Mouse (Mus musculus): ENCODE measurements around the gene Ddah1. TPM values are rescaled to one million over a fixed set of nuclear protein-coding genes. Genes with fewer than 3 reads are reported as not detected.

Gene Ddah1
- polyA plus RNA-seq, 1 experiment from 2014 or later = 61.3 TPM

DNA sequence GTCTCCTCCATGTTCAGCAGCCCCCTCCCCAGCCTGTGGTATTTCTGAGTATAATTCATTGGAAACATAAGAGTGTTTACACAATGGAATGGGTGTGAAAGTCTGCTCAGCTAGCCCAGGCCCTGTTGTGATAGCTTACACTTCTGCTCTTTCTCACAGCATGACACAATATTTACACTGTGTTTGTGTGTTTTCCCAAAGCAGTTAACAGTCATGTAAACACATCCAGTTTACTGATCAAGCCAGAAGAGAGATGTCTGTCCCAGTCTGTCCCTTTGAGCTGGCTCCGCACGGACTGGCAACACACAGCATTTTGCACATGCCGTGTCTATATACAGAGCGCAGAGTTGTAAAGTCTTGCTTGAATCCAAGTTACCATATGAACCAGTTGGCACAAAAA is 32.2 kb downstream of the Ddah1 start:
- H3K9ac ChIP-seq (replicated peaks) = no peak overlapping the region
- no peak overlapping the region for H3K27ac ChIP-seq
- no peak for ATAC-seq
- H3K4me1 ChIP-seq (replicated peaks) = no peaks in the 10 kb centered on the region
- no peaks in the 10 kb centered on the region for H3K36me3 ChIP-seq
- H3K4me3 ChIP-seq (replicated peaks) = no peak overlapping the region
- H3K4me2 ChIP-seq (replicated peaks) = no peak overlapping the region
- no peaks in the 10 kb centered on the region for H3K27me3 ChIP-seq
- 91% methylated on average over 4 of the region's 4 CpGs for WGBS
- H3K9me3 ChIP-seq = no peaks in the 10 kb centered on the region

DNA sequence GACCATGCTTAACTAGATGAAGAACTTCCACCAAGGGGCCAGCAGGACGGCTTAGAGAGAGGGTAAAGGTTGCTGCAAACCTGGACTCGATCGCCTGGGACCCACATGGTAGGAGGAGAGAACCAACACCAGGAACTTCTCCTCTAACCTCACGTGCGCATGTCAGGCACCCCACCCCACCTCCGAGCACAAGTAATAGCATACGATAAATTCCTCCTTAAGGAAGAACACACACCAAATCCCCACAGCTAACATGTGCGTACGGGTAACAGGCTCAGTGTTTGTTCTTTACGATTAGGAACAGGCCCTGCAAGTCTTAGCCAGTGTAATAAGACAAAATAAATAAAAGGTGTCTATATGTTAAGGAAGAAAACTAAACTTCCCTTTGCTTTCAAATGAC is 35.9 kb downstream of the Ddah1 start:
- no peaks in the 10 kb centered on the region for H3K27me3 ChIP-seq
- ATAC-seq = no peak
- no peaks in the 10 kb centered on the region for H3K4me1 ChIP-seq (replicated peaks)
- no peaks in the 10 kb centered on the region for H3K36me3 ChIP-seq
- WGBS = 93% methylated on average over 10 of the region's 10 CpGs
- H3K4me3 ChIP-seq (replicated peaks) = no peak overlapping the region
- no peak overlapping the region for H3K27ac ChIP-seq
- no peak overlapping the region for H3K9ac ChIP-seq (replicated peaks)
- no peaks in the 10 kb centered on the region for H3K9me3 ChIP-seq
- H3K4me2 ChIP-seq (replicated peaks) = no peak overlapping the region

- H3K36me3 ChIP-seq = no peaks in the 10 kb centered on the region
- no peak overlapping the region for H3K4me3 ChIP-seq (replicated peaks)
- H3K27ac ChIP-seq = no peak overlapping the region
- H3K9ac ChIP-seq (replicated peaks) = no peak overlapping the region
- H3K4me1 ChIP-seq (replicated peaks) = no peaks in the 10 kb centered on the region
- no peak overlapping the region for H3K4me2 ChIP-seq (replicated peaks)
- 80% methylated on average over 7 of the region's 7 CpGs for WGBS
- no peaks in the 10 kb centered on the region for H3K9me3 ChIP-seq
- no peak for ATAC-seq
- H3K27me3 ChIP-seq = no peaks in the 10 kb centered on the region
These were observed 37.4 kb downstream of the Ddah1 start for GRCm38 (mm10) chr3:145795896-145796295.

DNA sequence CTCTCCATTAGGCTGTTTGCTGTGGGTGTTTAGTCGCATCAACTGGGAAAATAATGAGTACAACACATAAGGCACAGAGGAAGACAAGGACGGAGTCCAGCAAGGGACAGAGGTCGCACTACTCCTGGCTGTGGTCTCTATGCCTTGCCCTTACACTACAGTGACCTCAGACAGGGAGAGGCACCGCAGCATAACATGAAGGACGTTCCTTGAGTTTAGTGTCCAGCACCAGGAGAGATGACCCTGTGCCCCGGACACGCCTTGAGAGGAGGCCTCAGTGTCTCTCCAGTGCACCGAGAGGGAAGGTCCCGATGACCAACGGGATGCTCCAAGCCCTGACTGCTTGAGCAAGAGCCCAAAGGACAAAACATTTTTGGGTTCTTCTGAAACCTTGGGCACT is 39.6 kb downstream of the Ddah1 start:
- H3K4me1 ChIP-seq (replicated peaks) = no peaks in the 10 kb centered on the region
- no peaks in the 10 kb centered on the region for H3K27me3 ChIP-seq
- no peak overlapping the region for H3K4me2 ChIP-seq (replicated peaks)
- H3K27ac ChIP-seq = no peak overlapping the region
- no peaks in the 10 kb centered on the region for H3K9me3 ChIP-seq
- WGBS = 87% methylated on average over 10 of the region's 10 CpGs
- H3K9ac ChIP-seq (replicated peaks) = no peak overlapping the region
- no peaks in the 10 kb centered on the region for H3K36me3 ChIP-seq
- no peak overlapping the region for H3K4me3 ChIP-seq (replicated peaks)
- ATAC-seq = no peak

- H3K4me2 ChIP-seq (replicated peaks) = no peak overlapping the region
- 71% methylated on average over 6 of the region's 6 CpGs for WGBS
- H3K9me3 ChIP-seq = no peaks in the 10 kb centered on the region
- no peak overlapping the region for H3K27ac ChIP-seq
- no peaks in the 10 kb centered on the region for H3K4me1 ChIP-seq (replicated peaks)
- H3K36me3 ChIP-seq = no peaks in the 10 kb centered on the region
- H3K4me3 ChIP-seq (replicated peaks) = no peak overlapping the region
- no peak overlapping the region for H3K9ac ChIP-seq (replicated peaks)
- ATAC-seq = no peak
- H3K27me3 ChIP-seq = no peaks in the 10 kb centered on the region
These were observed 40.3 kb downstream of the Ddah1 start for GRCm38 (mm10) chr3:145798751-145799188.

- Histone ChIP-seq H3K9ac (replicated peaks) (no peak overlapping the region), H3K4me1 (replicated peaks) (no peaks in the 10 kb centered on the region), H3K9me3 (no peaks in the 10 kb centered on the region), H3K4me3 (replicated peaks) (no peak overlapping the region), H3K4me2 (replicated peaks) (no peak overlapping the region), H3K27ac (no peak overlapping the region), H3K27me3 (no peaks in the 10 kb centered on the region), H3K36me3 (no peaks in the 10 kb centered on the region)
- WGBS = 80% methylated on average over 3 of the region's 3 CpGs
- no peak for ATAC-seq
These were observed 40.9 kb downstream of the Ddah1 start for GRCm38 (mm10) chr3:145799365-145799764.

- no peak overlapping the region for H3K4me2 ChIP-seq (replicated peaks)
- H3K9me3 ChIP-seq = no peaks in the 10 kb centered on the region
- WGBS = 88% methylated on average over 6 of the region's 6 CpGs
- no peak overlapping the region for H3K27ac ChIP-seq
- no peaks in the 10 kb centered on the region for H3K36me3 ChIP-seq
- no peak overlapping the region for H3K4me3 ChIP-seq (replicated peaks)
- no peaks in the 10 kb centered on the region for H3K27me3 ChIP-seq
- no peak for ATAC-seq
- no peak overlapping the region for H3K9ac ChIP-seq (replicated peaks)
- H3K4me1 ChIP-seq (replicated peaks) = peaks cover 19% of the 10 kb centered on the region
These were observed 43.6 kb downstream of the Ddah1 start for GRCm38 (mm10) chr3:145802106-145802505.

DNA sequence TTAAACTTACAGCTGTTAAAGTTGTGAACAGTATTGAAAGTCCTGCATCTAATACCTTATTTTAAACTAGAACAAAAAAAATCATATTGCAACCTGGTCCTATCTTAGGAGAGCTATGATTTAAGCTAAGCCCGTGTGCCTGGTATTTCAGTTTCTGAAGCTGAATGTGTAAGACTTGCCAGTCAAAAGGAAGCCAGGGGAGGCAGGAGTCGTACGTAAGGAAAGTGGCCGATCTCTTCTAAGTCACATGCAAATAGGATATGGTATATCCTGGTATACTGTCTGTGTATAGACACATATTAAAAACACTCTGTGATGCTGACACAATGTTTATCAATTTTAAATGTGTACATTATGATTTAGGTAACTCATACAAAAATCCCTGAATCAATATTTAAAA is 47.4 kb downstream of the Ddah1 start:
- Histone ChIP-seq H3K9ac (replicated peaks) (no peak overlapping the region), H3K27ac (no peak overlapping the region), H3K9me3 (no peaks in the 10 kb centered on the region), H3K36me3 (no peaks in the 10 kb centered on the region), H3K4me3 (replicated peaks) (no peak overlapping the region), H3K4me2 (replicated peaks) (no peak overlapping the region), H3K27me3 (no peaks in the 10 kb centered on the region), H3K4me1 (replicated peaks) (peaks cover 19% of the 10 kb centered on the region)
- no peak for ATAC-seq
- WGBS = 9% methylated on average over 4 of the region's 4 CpGs

DNA sequence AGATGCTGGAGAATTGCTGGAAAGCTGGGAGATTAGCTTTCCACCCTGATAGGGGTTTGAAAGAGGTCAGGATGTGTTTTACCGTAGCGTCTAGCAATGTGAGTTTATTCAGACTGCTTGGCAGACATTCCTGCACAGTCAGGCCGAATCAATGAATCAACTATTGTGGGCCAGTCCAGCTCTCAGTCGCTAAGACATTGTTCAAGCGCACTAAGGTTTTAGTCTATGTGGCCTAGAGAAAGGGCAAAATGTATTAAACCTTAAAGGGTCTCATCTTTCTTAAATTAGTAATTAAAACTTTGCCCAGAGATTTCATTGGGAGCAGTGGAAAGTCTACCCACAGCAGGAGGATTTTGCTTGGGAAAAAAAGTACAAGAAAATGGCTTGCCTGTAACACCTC is 48.0 kb downstream of the Ddah1 start:
- 7% methylated on average over 5 of the region's 5 CpGs for WGBS
- no peaks in the 10 kb centered on the region for H3K9me3 ChIP-seq
- H3K9ac ChIP-seq (replicated peaks) = no peak overlapping the region
- H3K27ac ChIP-seq = no peak overlapping the region
- H3K36me3 ChIP-seq = no peaks in the 10 kb centered on the region
- 0 out of 2 replicates have a peak, but pooled peaks have one; percentile 43 for ATAC-seq
- no peak overlapping the region for H3K4me3 ChIP-seq (replicated peaks)
- H3K4me2 ChIP-seq (replicated peaks) = no peak overlapping the region
- no peaks in the 10 kb centered on the region for H3K27me3 ChIP-seq
- peaks cover 19% of the 10 kb centered on the region for H3K4me1 ChIP-seq (replicated peaks)

GRCm38 (mm10) chr3:145816807-145817206 is 58.3 kb downstream of the Ddah1 start:
- Histone ChIP-seq H3K36me3 (no peaks in the 10 kb centered on the region), H3K4me2 (replicated peaks) (no peak overlapping the region), H3K27ac (peak overlapping the region; percentile 19; the same call in 1 of the 2 replicates), H3K4me3 (replicated peaks) (no peak overlapping the region), H3K4me1 (replicated peaks) (peaks cover 6% of the 10 kb centered on the region; the same call in 1 of the 2 replicates), H3K9ac (replicated peaks) (no peak overlapping the region), H3K27me3 (peaks cover 48% of the 10 kb centered on the region), H3K9me3 (no peaks in the 10 kb centered on the region)
- WGBS = 75% methylated on average over 1 of the region's 1 CpGs
- ATAC-seq = no peak

DNA sequence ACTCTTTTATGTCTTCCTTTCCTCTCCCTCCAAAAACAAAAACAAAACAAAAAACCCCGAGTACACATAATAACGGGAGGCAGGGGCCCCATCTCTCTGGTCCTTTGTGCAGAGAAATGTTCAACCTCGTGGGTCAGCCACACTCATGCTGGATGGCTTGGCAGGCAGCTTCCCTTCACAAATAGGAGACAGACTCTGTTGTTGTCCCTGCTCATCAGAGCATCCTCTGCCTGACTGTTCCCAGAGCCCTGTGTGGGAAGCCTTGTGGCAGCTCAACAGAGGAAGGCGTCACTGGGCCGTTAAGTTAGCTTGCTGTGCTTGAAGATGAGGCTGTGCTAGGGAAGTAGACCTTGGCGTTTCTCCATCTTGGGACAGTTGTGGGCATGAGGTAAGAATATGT is 58.8 kb downstream of the Ddah1 start:
- ATAC-seq = peak; percentile 55; the same call in 1 of the 2 replicates

GRCm38 (mm10) chr3:145820439-145820838 is 62.0 kb downstream of the Ddah1 start:
- Histone ChIP-seq H3K27me3 (peaks cover 65% of the 10 kb centered on the region), H3K36me3 (no peaks in the 10 kb centered on the region), H3K27ac (no peak overlapping the region), H3K4me1 (replicated peaks) (peaks cover 16% of the 10 kb centered on the region), H3K9me3 (no peaks in the 10 kb centered on the region), H3K9ac (replicated peaks) (no peak overlapping the region), H3K4me3 (replicated peaks) (no peak overlapping the region), H3K4me2 (replicated peaks) (no peak overlapping the region)
- ATAC-seq = no peak
- WGBS = 90% methylated on average over 2 of the region's 2 CpGs

More for the DNA sequence above, 58.8 kb downstream of the Ddah1 start:
- WGBS = 35% methylated on average over 6 of the region's 6 CpGs
- no peak overlapping the region for H3K4me3 ChIP-seq (replicated peaks)
- H3K27me3 ChIP-seq = peaks cover 52% of the 10 kb centered on the region
- no peak overlapping the region for H3K9ac ChIP-seq (replicated peaks)
- H3K36me3 ChIP-seq = no peaks in the 10 kb centered on the region
- H3K27ac ChIP-seq = peak overlapping the region; percentile 19
- peaks cover 6% of the 10 kb centered on the region; the same call in 1 of the 2 replicates for H3K4me1 ChIP-seq (replicated peaks)
- H3K4me2 ChIP-seq (replicated peaks) = no peak overlapping the region
- no peaks in the 10 kb centered on the region for H3K9me3 ChIP-seq

- no peaks in the 10 kb centered on the region for H3K36me3 ChIP-seq
- peaks cover 61% of the 10 kb centered on the region for H3K27me3 ChIP-seq
- H3K4me3 ChIP-seq (replicated peaks) = no peak overlapping the region
- H3K4me2 ChIP-seq (replicated peaks) = no peak overlapping the region
- H3K9ac ChIP-seq (replicated peaks) = no peak overlapping the region
- no peak for ATAC-seq
- no peaks in the 10 kb centered on the region for H3K9me3 ChIP-seq
- no peak overlapping the region for H3K27ac ChIP-seq
- 96% methylated on average over 2 of the region's 2 CpGs for WGBS
- H3K4me1 ChIP-seq (replicated peaks) = peaks cover 21% of the 10 kb centered on the region
These were observed 62.5 kb downstream of the Ddah1 start for GRCm38 (mm10) chr3:145820938-145821337.

All from midbrain, embryonic 13.5 days (tissue).